Comparison of ENCODE assay signal across 19 mouse cellular contexts in genomic region chr2:3200422-3200821, GRCm38 (mm10).
DNase-seq lines count a peak whose midpoint lies in the region; ATAC-seq and TF ChIP-seq lines count a peak whose summit lies in the region.
"Had no signal": no experiment of that assay in that cellular context is flagged by ENCODE, and none has a peak within 500 bp of the region (broad histone marks: within the 10 kb centered on the region; RNA-seq: fewer than 3 reads in every experiment).

No protein-coding gene starts in this region.

- no peaks in the 10 kb centered on the region for H3K79me2 ChIP-seq in liver, adult 2 months (ENCODE audit: control insufficient read depth, insufficient read depth, low read length)

- no peaks in the 10 kb centered on the region for H3K9me3 ChIP-seq in liver, embryonic 12.5 days (replicated peaks)
- H3K9me3 ChIP-seq in heart, embryonic 15.5 days (replicated peaks), result no peaks in the 10 kb centered on the region
- H3K9me3 ChIP-seq in forebrain, embryonic 15.5 days, result no peaks in the 10 kb centered on the region
- H3K9me3 ChIP-seq: hindbrain, embryonic 12.5 days; neural tube, embryonic 12.5 days; stomach, embryonic 15.5 days had no signal

- no peak overlapping the region for H3K4me2 ChIP-seq in liver, embryonic 12.5 days
- no peak overlapping the region for H3K4me2 ChIP-seq in heart, embryonic 15.5 days
- no peak overlapping the region for H3K4me2 ChIP-seq in forebrain, embryonic 15.5 days (replicated peaks)
- H3K4me2 ChIP-seq: hindbrain, embryonic 12.5 days; liver, embryonic 11.5 days; lung, embryonic 14.5 days; midbrain, embryonic 11.5 days; neural tube, embryonic 12.5 days; stomach, embryonic 15.5 days had no signal

- TF ChIP-seq CTCF in liver, adult 2 months (IDR thresholded peaks at IDR 0.05; ENCODE audit: low read depth, low read length), result no peak

- H3K4me3 ChIP-seq in liver, adult 2 months (ENCODE audit: insufficient read depth, low read depth, low read length), result no peak overlapping the region
- H3K4me3 ChIP-seq in liver, embryonic 12.5 days, result no peak overlapping the region
- H3K4me3 ChIP-seq in heart, embryonic 15.5 days, result no peak overlapping the region
- H3K4me3 ChIP-seq in forebrain, embryonic 15.5 days, result no peak overlapping the region
- H3K4me3 ChIP-seq: erythroblast, embryonic 14.5 days; hindbrain, embryonic 12.5 days; neural tube, embryonic 12.5 days; stomach, embryonic 15.5 days had no signal

- no peaks in the 10 kb centered on the region for H3K36me3 ChIP-seq in liver, adult 2 months (ENCODE audit: control insufficient read depth, insufficient read depth, low read length)
- H3K36me3 ChIP-seq in liver, embryonic 12.5 days, result 0 out of 2 replicates have a peak, but pooled peaks cover 2% of the 10 kb centered on the region
- peaks cover 3% of the 10 kb centered on the region; the same call in 1 of the 2 replicates for H3K36me3 ChIP-seq in heart, embryonic 15.5 days
- peaks cover 12% of the 10 kb centered on the region; the same call in 1 of the 2 replicates for H3K36me3 ChIP-seq in forebrain, embryonic 15.5 days

- no peak for TF ChIP-seq POLR2A in liver, adult 2 months (IDR thresholded peaks at IDR 0.05; ENCODE audit: extremely low read depth, insufficient read depth, low read length)

- WGBS in liver, adult 2 months, result 82% methylated on average over 4 of the region's 4 CpGs
- WGBS in liver, embryonic 12.5 days (ENCODE audit: insufficient replicate concordance), result 76% methylated on average over 4 of the region's 4 CpGs
- 54% methylated on average over 4 of the region's 4 CpGs for WGBS in heart, embryonic 15.5 days
- 94% methylated on average over 4 of the region's 4 CpGs for WGBS in forebrain, embryonic 15.5 days

- ATAC-seq in liver, embryonic 12.5 days, result no peak
- ATAC-seq in heart, embryonic 15.5 days (replicated peaks; ENCODE audit: insufficient number of reproducible peaks, insufficient read depth, low FRiP score, low read depth), result peak; percentile 79
- no peak for ATAC-seq in forebrain, embryonic 15.5 days (replicated peaks)
- ATAC-seq: forebrain, embryonic 14.5 days; inflammation-experienced regulatory T-cells, adult 6 months had no signal

- H3K4me1 ChIP-seq in liver, adult 2 months (ENCODE audit: control insufficient read depth, insufficient read depth, low read length), result no peaks in the 10 kb centered on the region
- no peaks in the 10 kb centered on the region for H3K4me1 ChIP-seq in liver, embryonic 12.5 days
- peaks cover 17% of the 10 kb centered on the region for H3K4me1 ChIP-seq in heart, embryonic 15.5 days (replicated peaks)
- no peaks in the 10 kb centered on the region for H3K4me1 ChIP-seq in forebrain, embryonic 15.5 days
- H3K4me1 ChIP-seq: hindbrain, embryonic 12.5 days; neural tube, embryonic 12.5 days; stomach, embryonic 15.5 days had no signal

- no peak overlapping the region for H3K9ac ChIP-seq in liver, adult 2 months (ENCODE audit: low read depth, low read length)
- no peak overlapping the region for H3K9ac ChIP-seq in liver, embryonic 12.5 days
- H3K9ac ChIP-seq in heart, embryonic 15.5 days, result no peak overlapping the region
- H3K9ac ChIP-seq in forebrain, embryonic 15.5 days (replicated peaks), result no peak overlapping the region
- H3K9ac ChIP-seq: hindbrain, embryonic 12.5 days; lung, embryonic 14.5 days; neural tube, embryonic 12.5 days; stomach, embryonic 15.5 days had no signal

- no peaks in the 10 kb centered on the region for H3K27me3 ChIP-seq in liver, adult 2 months (ENCODE audit: control insufficient read depth, insufficient read depth, low read length)
- no peaks in the 10 kb centered on the region for H3K27me3 ChIP-seq in liver, embryonic 12.5 days (replicated peaks)
- no peaks in the 10 kb centered on the region for H3K27me3 ChIP-seq in heart, embryonic 15.5 days
- H3K27me3 ChIP-seq in forebrain, embryonic 15.5 days, result no peaks in the 10 kb centered on the region
- H3K27me3 ChIP-seq: hindbrain, embryonic 12.5 days; neural tube, embryonic 12.5 days; stomach, embryonic 15.5 days had no signal

- H3K27ac ChIP-seq in liver, adult 2 months (replicated peaks; ENCODE audit: insufficient read depth, low read depth, low read length), result no peak overlapping the region
- no peak overlapping the region for H3K27ac ChIP-seq in liver, embryonic 12.5 days
- H3K27ac ChIP-seq in heart, embryonic 15.5 days, result 0 out of 2 replicates have a peak overlapping the region, but pooled peaks have one; percentile 3
- H3K27ac ChIP-seq in forebrain, embryonic 15.5 days (replicated peaks), result no peak overlapping the region
- H3K27ac ChIP-seq: hindbrain, embryonic 12.5 days; neural tube, embryonic 12.5 days; stomach, embryonic 15.5 days had no signal

- DNase-seq in liver, adult 2 months (ENCODE audit: extremely low read depth, low read depth, low spot score), result peak; percentile 23
- peak; percentile 57 to 73 for DNase-seq in cerebellum, postnatal 25 days
- no peak for DNase-seq in gastrocnemius, postnatal 36 days
- DNase-seq in left cerebral cortex, postnatal 36 days (ENCODE audit: low spot score in 2 of 2), result no peak
- DNase-seq: kidney, adult 9 months; left cerebral cortex, postnatal 4 days; lung, embryonic 14.5 days; lung, postnatal 4 days had no signal

- intact Hi-C loops in gastrocnemius, postnatal 36 days (cut with DNase I), result no loop called here
- intact Hi-C loops in left cerebral cortex, postnatal 36 days (cut with DNase I), result no loop called here

Comparison
In these comparisons a context has a peak if more than half of its experiments do, and no peak if none do; other contexts are left out.
1. DNase-seq: peak in liver, adult 2 months (single experiment) and cerebellum, postnatal 25 days (2 of 2); none in gastrocnemius, postnatal 36 days (0 of 2) and left cerebral cortex, postnatal 36 days (0 of 2).